Mouse (Mus musculus) CH12.LX (cell line): Measurements from ENCODE around the gene Cfap61. TPM values are rescaled to one million over a fixed set of nuclear protein-coding genes. Genes with fewer than 3 reads are reported as not detected.

ENCODE experiments used
- DNase-seq: peaks from one replicate; pipeline ENCODE4 v3.0.0-alpha.2; 2013; ENCODE audit errors: extremely low read depth
- H3K27ac ChIP-seq: 2 replicates; pipeline ENCODE4 v1.5.1; 2012; ENCODE audit warnings: low read depth, mild to moderate bottlenecking, control low read depth, moderate library complexity; ENCODE audit not compliant: insufficient read depth
- H3K27me3 ChIP-seq: replicated peaks from 2 replicates; pipeline ENCODE3; 2012; ENCODE audit warnings: inconsistent platforms
- H3K36me3 ChIP-seq, 2 experiments: replicated peaks in 1 of 2; 2 replicates each; pipeline versions ENCODE3 to v1.6.1; 2012; ENCODE audit warnings: inconsistent platforms in 1 of 2, low read length in 1 of 2, mild to moderate bottlenecking in 1 of 2, mixed read lengths in 1 of 2, moderate library complexity in 1 of 2; ENCODE audit not compliant: control insufficient read depth in 1 of 2, insufficient read depth in 1 of 2
- H3K4me1 ChIP-seq, 2 experiments: 2 replicates each; pipeline ENCODE4 v1.6.1; 2012; ENCODE audit warnings: inconsistent platforms in 1 of 2, moderate library complexity in 1 of 2; ENCODE audit not compliant: insufficient read depth in 2 of 2, control insufficient read depth in 1 of 2
- H3K4me2 ChIP-seq: 2 replicates; pipeline ENCODE4 v1.6.1; 2012; ENCODE audit warnings: low read depth, mild to moderate bottlenecking, control low read depth; ENCODE audit not compliant: poor library complexity, insufficient read depth, severe bottlenecking
- H3K4me3 ChIP-seq, 3 experiments: fragments of 150-350 bp in 1 of 3; sonication (generic) in 1 of 3; replicated peaks in 1 of 3; 2 replicates each; pipeline versions ENCODE3 to v1.5.1; 2011 to 2012; ENCODE audit warnings: low read depth in 2 of 3, low read length in 2 of 3, mild to moderate bottlenecking in 2 of 3, moderate library complexity in 2 of 3, control low read depth in 1 of 3, improper control_type of control experiment in 1 of 3, inconsistent platforms in 1 of 3, mixed read lengths in 1 of 3; ENCODE audit not compliant: poor library complexity in 1 of 3
- H3K79me2 ChIP-seq: replicated peaks from 2 replicates; pipeline ENCODE4 v1.6.1; 2012; ENCODE audit warnings: mild to moderate bottlenecking, moderate library complexity; ENCODE audit not compliant: control insufficient read depth, poor library complexity, insufficient read depth, severe bottlenecking; ENCODE audit errors: extremely low read depth
- H3K9ac ChIP-seq: 2 replicates; pipeline ENCODE4 v1.6.1; 2012; ENCODE audit warnings: low read depth, mild to moderate bottlenecking, control low read depth, moderate library complexity; ENCODE audit not compliant: insufficient read depth
- H3K9me3 ChIP-seq: replicated peaks from 2 replicates; pipeline ENCODE3; 2012; ENCODE audit warnings: low read length, inconsistent platforms, mixed read lengths
- BHLHE40 ChIP-seq: IDR thresholded peaks from 2 replicates; pipeline ENCODE4 v1.6.1; 2011; ENCODE audit warnings: mild to moderate bottlenecking, low read depth, low read length, improper control_type of control experiment
- CHD1 ChIP-seq: IDR thresholded peaks from 2 replicates; pipeline ENCODE4 v1.6.1; 2012; ENCODE audit warnings: low read depth, low read length, improper control_type of control experiment, inconsistent platforms
- CTCF ChIP-seq, 2 experiments: IDR thresholded peaks in 1 of 2; conservative IDR thresholded peaks in 1 of 2; 2 replicates each; pipeline ENCODE4 v1.5.1; 2011 to 2012; ENCODE audit warnings: low read depth in 2 of 2, low read length in 2 of 2, improper control_type of control experiment in 1 of 2, inconsistent platforms in 1 of 2, mild to moderate bottlenecking in 1 of 2, moderate library complexity in 1 of 2
- E2F4 ChIP-seq: IDR thresholded peaks from 2 replicates; pipeline ENCODE4 v1.6.1; 2011; ENCODE audit warnings: low read depth, low read length, improper control_type of control experiment; ENCODE audit not compliant: insufficient replicate concordance
- ELF1 ChIP-seq: IDR thresholded peaks from 2 replicates; pipeline ENCODE4 v1.6.1; 2014; ENCODE audit warnings: low read depth, mild to moderate bottlenecking, inconsistent platforms, low read length, improper control_type of control experiment
- EP300 ChIP-seq: IDR thresholded peaks from 2 replicates; pipeline ENCODE4 v1.6.1; 2011; ENCODE audit warnings: low read length, improper control_type of control experiment
- ETS1 ChIP-seq: conservative IDR thresholded peaks from 2 replicates; pipeline ENCODE4 v1.6.1; 2012; ENCODE audit warnings: low read depth, mild to moderate bottlenecking, inconsistent platforms, low read length, improper control_type of control experiment, moderate library complexity
- GABPA ChIP-seq: IDR thresholded peaks from 2 replicates; pipeline ENCODE4 v1.6.1; 2012; ENCODE audit warnings: low read depth, low read length, improper control_type of control experiment, inconsistent platforms; ENCODE audit not compliant: insufficient replicate concordance
- HCFC1 ChIP-seq: IDR thresholded peaks from 2 replicates; pipeline ENCODE4 v1.6.1; 2012; ENCODE audit warnings: low read depth, mild to moderate bottlenecking, inconsistent platforms, low read length, improper control_type of control experiment
- IRF4 ChIP-seq: IDR thresholded peaks from 2 replicates; pipeline ENCODE4 v1.6.1; 2014; ENCODE audit warnings: low read depth, mild to moderate bottlenecking, inconsistent platforms, low read length, improper control_type of control experiment
- JUND ChIP-seq: conservative IDR thresholded peaks from 2 replicates; pipeline ENCODE4 v1.6.1; 2011; ENCODE audit warnings: low read depth, low read length, improper control_type of control experiment
- KAT2A ChIP-seq: IDR thresholded peaks from 2 replicates; pipeline ENCODE4 v1.6.1; 2012; ENCODE audit warnings: low read length, improper control_type of control experiment, inconsistent platforms; ENCODE audit not compliant: insufficient replicate concordance
- MAFK ChIP-seq: IDR thresholded peaks from 2 replicates; pipeline ENCODE4 v1.6.1; 2011; ENCODE audit warnings: low read length, improper control_type of control experiment; ENCODE audit not compliant: insufficient replicate concordance
- MAX ChIP-seq: IDR thresholded peaks from 2 replicates; pipeline ENCODE4 v1.6.1; 2011; ENCODE audit warnings: low read length, improper control_type of control experiment
- MAZ ChIP-seq: IDR thresholded peaks from 2 replicates; pipeline ENCODE4 v1.6.1; 2012; ENCODE audit warnings: low read depth, mild to moderate bottlenecking, inconsistent platforms, low read length, improper control_type of control experiment, moderate library complexity
- MEF2A ChIP-seq: IDR thresholded peaks from 2 replicates; pipeline ENCODE4 v1.6.1; 2014; ENCODE audit warnings: low read depth, mild to moderate bottlenecking, inconsistent platforms, low read length, improper control_type of control experiment, borderline replicate concordance
- MXI1 ChIP-seq: IDR thresholded peaks from 2 replicates; pipeline ENCODE4 v1.6.1; 2011; ENCODE audit warnings: mild to moderate bottlenecking, low read depth, low read length, improper control_type of control experiment
- NRF1 ChIP-seq: IDR thresholded peaks from 2 replicates; pipeline ENCODE4 v1.6.1; 2014; ENCODE audit warnings: low read depth, mild to moderate bottlenecking, inconsistent platforms, low read length, improper control_type of control experiment, moderate library complexity
- POLR2A ChIP-seq: IDR thresholded peaks from 2 replicates; pipeline ENCODE4 v1.6.1; 2011; ENCODE audit warnings: low read depth, mild to moderate bottlenecking, improper control_type of control experiment, low read length
- RCOR1 ChIP-seq: conservative IDR thresholded peaks from 2 replicates; pipeline ENCODE4 v1.6.1; 2012; ENCODE audit warnings: low read depth, mild to moderate bottlenecking, inconsistent platforms, low read length, improper control_type of control experiment
- SIN3A ChIP-seq: IDR thresholded peaks from 2 replicates; pipeline ENCODE4 v1.6.1; 2012; ENCODE audit warnings: low read length, improper control_type of control experiment, inconsistent platforms
- SMC3 ChIP-seq: IDR thresholded peaks from 2 replicates; pipeline ENCODE4 v1.6.1; 2011; ENCODE audit warnings: low read depth, low read length, improper control_type of control experiment
- TBP ChIP-seq: conservative IDR thresholded peaks from 2 replicates; pipeline ENCODE4 v1.6.1; 2011; ENCODE audit warnings: low read depth, low read length, improper control_type of control experiment
- TCF12 ChIP-seq: IDR thresholded peaks from 2 replicates; pipeline ENCODE4 v1.6.1; 2014; ENCODE audit warnings: low read depth, mild to moderate bottlenecking, inconsistent platforms, low read length, improper control_type of control experiment
- UBTF ChIP-seq: IDR thresholded peaks from 2 replicates; pipeline ENCODE4 v1.6.1; 2012; ENCODE audit warnings: low read depth, mild to moderate bottlenecking, inconsistent platforms, low read length, improper control_type of control experiment, moderate library complexity
- USF1 ChIP-seq: IDR thresholded peaks from 2 replicates; pipeline ENCODE4 v1.6.1; 2014; ENCODE audit warnings: low read depth, mild to moderate bottlenecking, inconsistent platforms, low read length, improper control_type of control experiment
- ZC3H11A ChIP-seq: IDR thresholded peaks from 2 replicates; pipeline ENCODE4 v1.6.1; 2012; ENCODE audit warnings: low read depth, mild to moderate bottlenecking, inconsistent platforms, low read length, improper control_type of control experiment
- ZKSCAN1 ChIP-seq: IDR thresholded peaks from 2 replicates; pipeline ENCODE4 v1.6.1; 2012; ENCODE audit warnings: low read depth, inconsistent platforms, low read length, improper control_type of control experiment, borderline replicate concordance
- ZNF384 ChIP-seq: IDR thresholded peaks from 2 replicates; pipeline ENCODE4 v1.6.1; 2012; ENCODE audit warnings: low read depth, low read length, improper control_type of control experiment, inconsistent platforms
- dilution Hi-C: fragments of 300-500 bp; cut with MboI; formaldehyde crosslinking; loops from 2 replicates; pipeline ENCODE4 v1.14.3; 2020; ENCODE audit warnings: low sequenced_read_pairs; ENCODE audit not compliant: extremely low pct_unique_long_range_greater_than_20kb, extremely low pct_ligation_motif_present
- in situ Hi-C: fragments of 300-500 bp; cut with MboI; formaldehyde crosslinking; loops from 3 replicates; pipeline ENCODE4 v1.14.3; 2019; ENCODE audit warnings: low sequenced_read_pairs, low pct_ligation_motif_present, low pct_unique_long_range_greater_than_20kb, mixed read lengths
- polyA plus RNA-seq: library from polyadenylated mRNA; unstranded; fragments of >175 nt; gene quantifications from 2 replicates; pipeline ENCODE4 v1.2.1, GENCODE M21; 2012; ENCODE audit warnings: low read depth; ENCODE audit not compliant: insufficient read length
- total RNA-seq, 2 experiments: library from RNA; depleted of rRNA; stranded (reverse); fragments of 300-350 nt in 1 of 2; fragments of >200 nt in 1 of 2; gene quantifications; 2 replicates each; pipeline ENCODE4 v1.2.3; 2012 to 2014

Cfap61 gene
- total and polyA plus RNA-seq, 3 experiments: 0.34 TPM; not detected in 2

DNA sequence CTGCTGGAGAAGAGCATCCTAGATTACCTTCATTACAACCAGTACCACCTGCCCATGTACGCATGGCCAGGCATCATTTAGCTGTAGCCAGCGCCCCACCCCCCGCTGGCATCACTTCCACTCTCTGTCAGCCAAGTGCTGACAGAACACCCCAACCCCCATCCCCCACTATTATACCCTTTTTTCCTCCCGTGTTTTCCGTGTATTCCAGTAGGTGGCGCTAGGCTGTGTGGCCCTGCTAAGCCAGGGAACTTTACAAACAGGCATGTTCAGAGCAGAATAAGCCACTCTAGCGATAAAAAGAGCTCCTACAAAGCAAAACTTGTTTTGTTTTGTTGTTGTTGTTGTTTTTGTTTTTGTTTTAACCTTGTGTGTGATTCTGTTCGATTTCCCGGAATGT is 280.1 kb downstream of the Cfap61 start (continued):
- TF ChIP-seq E2F4 (no peak), MAZ (no peak), TCF12 (peak; percentile 58; the same call in 1 of the 2 replicates), GABPA (no peak), RCOR1 (no peak), POLR2A (no peak), SMC3 (peak; percentile 84), TBP (0 out of 2 replicates have a peak, but pooled peaks have one; percentile 13), MAFK (no peak), MEF2A (0 out of 2 replicates have a peak, but pooled peaks have one; percentile 26)

DNA sequence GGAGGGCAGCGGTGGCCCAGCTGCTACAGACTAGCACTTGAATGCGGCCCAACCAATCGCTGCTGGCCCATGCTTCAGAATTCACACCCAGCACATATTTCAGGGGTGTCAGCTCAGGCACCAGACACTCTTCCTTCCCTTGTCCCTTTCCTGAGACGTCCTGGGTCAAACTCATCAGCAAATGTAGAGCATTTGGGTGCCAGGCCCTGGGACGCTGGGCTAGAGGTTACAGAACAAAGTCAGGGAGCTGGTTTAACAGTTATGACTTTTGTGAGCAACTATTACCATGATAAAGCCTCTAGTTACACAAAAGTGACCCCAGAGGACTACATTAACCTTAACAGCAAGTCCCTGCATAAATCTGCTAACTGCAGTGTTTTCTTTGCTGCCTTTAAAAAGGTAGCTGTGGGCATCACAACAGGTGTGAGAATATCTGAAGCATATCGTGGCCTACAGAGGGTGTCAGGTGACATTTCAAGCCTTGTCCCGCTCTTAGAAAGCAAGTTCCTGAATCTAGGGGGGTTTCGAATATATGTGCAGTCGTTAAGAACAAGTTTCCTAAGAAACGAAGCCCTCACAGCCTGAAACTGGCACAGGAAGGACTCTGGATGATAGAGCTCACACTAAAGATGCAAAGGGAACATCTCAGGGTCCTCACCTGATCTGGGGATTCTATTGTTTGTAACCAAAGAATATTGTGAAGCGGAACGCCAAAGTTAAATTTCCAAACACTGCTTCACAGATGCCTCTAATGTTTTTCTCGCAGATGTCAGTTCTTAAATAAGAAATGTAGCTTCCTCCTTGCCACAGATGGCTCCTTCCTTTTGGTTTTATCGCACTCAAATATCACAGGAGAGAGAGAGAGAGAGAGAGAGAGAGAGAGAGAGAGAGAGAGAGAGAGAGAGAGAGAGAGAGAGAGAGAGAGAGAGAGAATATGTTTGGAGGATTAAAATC is 281.8 kb downstream of the Cfap61 start:
- Histone ChIP-seq H3K4me1 (peaks cover 4 to 40% of the 10 kb centered on the region in 2 experiments; a peak in 3 of 4 replicates), H3K27me3 (no peaks in the 10 kb centered on the region), H3K79me2 (no peaks in the 10 kb centered on the region), H3K4me2 (no peak overlapping the region), H3K4me3 (no peak overlapping the region), H3K9ac (no peak overlapping the region), H3K36me3 (no peaks in the 10 kb centered on the region), H3K9me3 (peaks cover 19% of the 10 kb centered on the region), H3K27ac (no peak overlapping the region)
- TF ChIP-seq UBTF (no peak), KAT2A (no peak), SIN3A (no peak), MXI1 (no peak), ZC3H11A (no peak), USF1 (no peak), ELF1 (no peak), RCOR1 (no peak), TCF12 (no peak), ZKSCAN1 (no peak), CHD1 (no peak), NRF1 (no peak), BHLHE40 (peak; percentile 41; the same call in 1 of the 2 replicates), SMC3 (no peak), POLR2A (no peak), GABPA (no peak), E2F4 (no peak), MEF2A (no peak), MAZ (no peak), MAFK (no peak), HCFC1 (no peak), JUND (no peak), EP300 (0 out of 2 replicates have a peak, but pooled peaks have one; percentile 23), CTCF (conservative IDR thresholded peaks at IDR 0.05 in 1 of 2, IDR thresholded peaks at IDR 0.05 in 1 of 2; ENCODE audit: low read depth in 2 of 2, low read length in 2 of 2) (no peak), ETS1 (peak; percentile 34; the same call in 1 of the 2 replicates), ZNF384 (no peak), MAX (0 out of 2 replicates have a peak, but pooled peaks have one; percentile 28), IRF4 (no peak)
- in situ Hi-C loops (no loop called here), dilution Hi-C loops (no loop called here)
- DNase-seq: peak; percentile 48
